Mouse (Mus musculus) neural tube, embryonic 13.5 days (tissue): ENCODE measurements at regions not wholly inside any gene's neighbourhood (a gene's known extent, or its start where the extent isn't known, plus 50 kb on each side); places are given as distances from the start of the nearest gene placed in this dataset.
A peak's percentile ranks its signal among the peaks of the same experiment; 100 is the strongest.

Experiments
- ATAC-seq: fragments of 200-750 bp; cut with Nextera tagmentation; 2 replicates; pipeline ENCODE4 v1.8.0; 2017; ENCODE audit warnings: low read depth, mild to moderate bottlenecking, moderate TSS enrichment, moderate library complexity
- H3K27ac ChIP-seq: fragments of 300-500 bp; sonication (generic); replicated peaks from 2 replicates; pipeline ENCODE4 v1.5.1; 2015; ENCODE audit warnings: moderate library complexity, mild to moderate bottlenecking, inconsistent platforms
- H3K27me3 ChIP-seq: fragments of 300-500 bp; sonication (generic); 2 replicates; pipeline ENCODE4 v1.6.1; 2015; ENCODE audit warnings: mild to moderate bottlenecking, inconsistent platforms
- H3K36me3 ChIP-seq: fragments of 300-500 bp; sonication (generic); 2 replicates; pipeline ENCODE4 v1.6.1; 2015; ENCODE audit warnings: mild to moderate bottlenecking, inconsistent platforms
- H3K4me1 ChIP-seq: fragments of 300-500 bp; sonication (generic); replicated peaks from 2 replicates; pipeline ENCODE4 v1.6.1; 2015; ENCODE audit warnings: inconsistent platforms
- H3K4me2 ChIP-seq: fragments of 300-500 bp; sonication (generic); 2 replicates; pipeline ENCODE4 v1.6.1; 2015; ENCODE audit warnings: inconsistent platforms, mild to moderate bottlenecking, moderate library complexity
- H3K4me3 ChIP-seq: fragments of 300-500 bp; sonication (generic); 2 replicates; pipeline ENCODE4 v1.5.1; 2015; ENCODE audit warnings: mild to moderate bottlenecking, inconsistent platforms
- H3K9ac ChIP-seq: fragments of 300-500 bp; sonication (generic); 2 replicates; pipeline ENCODE4 v1.6.1; 2015; ENCODE audit warnings: moderate library complexity, mild to moderate bottlenecking, inconsistent platforms
- H3K9me3 ChIP-seq: fragments of 300-500 bp; sonication (generic); 2 replicates; pipeline ENCODE4 v1.6.1; 2016; ENCODE audit warnings: inconsistent platforms
- WGBS: fragments of 180-500 bp; shearing (Covaris S2); methylation state at CpG from one replicate; pipeline ENCODE4 v1.1.7; 2015; 5-methylcytosine and 5-hydroxymethylcytosine counted together

DNA sequence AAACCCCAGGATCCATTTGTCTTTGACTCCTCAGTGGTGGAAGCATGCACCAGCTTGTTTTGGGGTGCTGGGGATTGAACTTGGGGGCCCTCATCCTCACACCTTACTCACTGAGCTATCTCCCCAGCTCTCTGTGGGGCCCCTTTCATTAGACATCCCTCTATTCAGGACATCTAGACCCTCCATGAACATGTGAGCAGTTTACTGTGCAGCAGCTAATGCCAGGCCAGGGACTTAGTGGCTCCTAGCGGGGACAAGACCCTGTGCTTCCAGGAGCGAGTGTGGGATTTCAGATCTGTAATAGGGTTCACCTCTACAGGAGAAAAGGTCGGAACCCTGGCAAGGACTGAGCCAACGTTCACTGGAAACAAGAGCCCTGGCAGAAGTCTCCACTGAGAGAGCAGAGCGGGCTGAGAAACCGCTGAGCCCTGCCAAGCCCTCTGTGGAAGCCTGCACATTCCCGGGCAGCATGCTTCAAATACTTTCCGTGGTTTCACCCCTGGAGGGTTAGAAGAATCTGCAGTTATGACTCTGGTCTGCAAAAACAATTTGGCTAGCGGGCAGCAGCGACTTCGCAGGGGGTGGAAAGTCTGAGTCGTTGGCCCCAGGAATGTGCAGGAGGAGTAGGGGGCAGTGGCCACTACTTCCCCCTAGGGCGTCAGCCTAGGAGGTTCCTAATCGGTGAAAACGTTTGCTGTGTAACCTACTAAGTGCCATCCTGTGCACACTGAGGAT, 125.6 kb downstream of the Smad6 start:
- no peaks in the 10 kb centered on the region for H3K36me3 ChIP-seq

DNA sequence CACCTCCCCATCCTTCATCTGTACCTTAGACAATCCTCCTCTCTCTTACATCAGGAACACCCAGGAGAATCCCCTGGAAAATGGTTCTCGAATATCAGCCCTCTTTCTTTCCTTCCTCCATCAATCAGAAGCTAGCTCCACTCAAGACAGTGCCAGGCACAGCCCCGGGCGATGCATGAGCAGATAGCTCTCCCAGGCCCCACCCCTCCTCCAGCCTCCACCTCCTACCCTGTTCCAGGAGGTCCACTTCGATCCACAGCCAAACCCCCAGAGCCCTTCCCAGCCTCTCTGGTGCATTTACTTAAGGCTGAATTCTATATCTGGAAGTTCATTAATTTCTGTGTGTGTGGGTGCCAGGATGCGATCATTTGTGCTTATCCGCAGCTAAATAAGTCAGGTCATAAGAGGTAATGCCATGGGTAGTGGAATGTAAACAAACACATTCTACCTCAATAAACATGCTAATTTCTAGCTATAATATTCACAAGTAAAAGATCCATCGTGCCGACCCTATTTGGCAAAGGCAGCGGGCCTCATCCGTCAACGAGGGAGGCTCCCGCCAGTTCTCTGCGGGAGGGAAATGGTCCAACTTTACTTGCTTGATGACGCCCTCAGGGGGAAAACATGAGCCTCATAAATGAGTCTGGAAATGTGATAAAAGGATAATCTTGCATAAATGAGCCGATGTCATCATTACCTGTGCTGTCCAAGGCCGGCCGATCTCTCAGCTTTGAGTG, 129.5 kb downstream of the Smad6 start:
- Histone ChIP-seq H3K9me3 (no peaks in the 10 kb centered on the region), H3K27me3 (no peaks in the 10 kb centered on the region), H3K4me3 (no peak overlapping the region), H3K9ac (no peak overlapping the region), H3K4me1 (peaks cover 44% of the 10 kb centered on the region), H3K36me3 (no peaks in the 10 kb centered on the region), H3K27ac (peak overlapping the region; percentile 75), H3K4me2 (no peak overlapping the region)
- no peak for ATAC-seq
- 50% methylated on average over 17 of the region's 17 CpGs for WGBS

More for the DNA sequence above, 125.6 kb downstream of the Smad6 start:
- H3K27ac ChIP-seq: no peak overlapping the region
- no peak overlapping the region for H3K4me3 ChIP-seq
- H3K4me2 ChIP-seq: no peak overlapping the region
- peaks cover 2% of the 10 kb centered on the region for H3K9me3 ChIP-seq
- peaks cover 24% of the 10 kb centered on the region for H3K4me1 ChIP-seq
- no peak overlapping the region for H3K9ac ChIP-seq
- WGBS: 54% methylated on average over 15 of the region's 15 CpGs
- H3K27me3 ChIP-seq: no peaks in the 10 kb centered on the region
- ATAC-seq: no peak

DNA sequence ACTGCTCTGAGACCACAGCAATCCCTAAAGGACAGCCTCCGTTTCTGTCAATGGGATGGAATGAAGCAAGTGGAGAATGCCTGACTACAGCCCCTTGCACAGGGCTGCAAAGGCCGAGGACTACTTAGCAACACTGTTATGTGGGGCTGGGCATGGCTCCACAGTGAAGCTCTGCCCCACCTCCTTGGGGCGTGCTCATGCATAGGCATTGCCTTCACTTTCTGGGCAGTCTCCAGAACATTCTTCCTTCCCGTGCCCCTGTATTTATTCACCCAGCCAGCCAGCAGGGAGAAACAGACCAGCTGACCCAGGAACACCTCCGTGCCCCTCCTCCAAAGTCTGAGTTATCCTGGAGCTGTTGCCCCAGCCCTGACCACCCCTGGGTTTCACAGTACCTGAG, 131.1 kb downstream of the Smad6 start:
- no peak for ATAC-seq
- no peak overlapping the region for H3K4me3 ChIP-seq
- no peaks in the 10 kb centered on the region for H3K9me3 ChIP-seq
- no peak overlapping the region for H3K9ac ChIP-seq
- no peaks in the 10 kb centered on the region for H3K36me3 ChIP-seq
- 61% methylated on average over 5 of the region's 5 CpGs for WGBS
- H3K4me2 ChIP-seq: no peak overlapping the region
- H3K27me3 ChIP-seq: peaks cover 8% of the 10 kb centered on the region
- H3K4me1 ChIP-seq: peaks cover 37% of the 10 kb centered on the region
- peak overlapping the region; percentile 24; the same call in 1 of the 2 replicates for H3K27ac ChIP-seq

DNA sequence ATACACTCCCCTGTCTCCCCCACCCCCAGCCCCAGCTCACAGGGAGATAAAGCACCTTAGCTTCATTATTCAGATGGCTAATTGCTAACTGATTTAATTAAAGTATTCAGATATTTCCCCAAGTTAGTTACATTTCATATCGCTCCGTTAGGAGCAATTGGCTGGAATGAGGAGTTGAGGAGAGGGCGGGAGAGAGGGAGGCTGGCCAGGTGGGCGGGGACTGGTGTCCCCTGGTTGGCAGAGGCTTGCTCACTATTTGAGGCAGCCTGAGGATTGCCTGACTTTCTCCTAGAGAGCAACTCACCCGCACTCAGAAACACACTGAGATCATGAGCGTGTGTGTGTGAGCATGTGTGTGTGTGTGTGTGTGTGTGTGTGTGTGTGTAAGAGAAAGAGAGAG, 131.8 kb upstream of the Smad3 start:
- Histone ChIP-seq H3K4me1 (peaks cover 44% of the 10 kb centered on the region), H3K36me3 (no peaks in the 10 kb centered on the region), H3K9ac (no peak overlapping the region), H3K4me3 (no peak overlapping the region), H3K27me3 (peaks cover 15% of the 10 kb centered on the region), H3K4me2 (no peak overlapping the region), H3K9me3 (no peaks in the 10 kb centered on the region), H3K27ac (peak overlapping the region; percentile 10; the same call in 1 of the 2 replicates)
- 55% methylated on average over 6 of the region's 6 CpGs for WGBS
- peak; percentile 61 for ATAC-seq

DNA sequence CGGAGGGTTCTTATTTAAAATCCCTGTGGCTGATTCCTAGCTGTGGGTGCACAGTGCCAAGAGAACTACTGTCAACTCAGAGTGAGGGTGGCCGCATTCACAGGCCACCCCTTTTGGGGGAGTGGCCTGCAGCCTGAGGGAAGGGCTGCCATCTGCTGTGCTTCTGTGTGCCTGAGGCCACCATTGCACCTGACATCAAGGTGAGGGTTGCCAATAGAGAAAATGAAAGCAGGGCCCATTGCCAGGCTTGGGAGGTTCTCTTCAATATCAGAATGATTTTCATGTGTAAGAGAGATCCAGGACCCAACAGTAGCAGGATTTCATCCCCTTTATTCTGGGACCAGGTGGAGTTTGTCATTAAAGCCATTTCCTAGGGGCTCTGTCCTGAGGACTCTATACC, 127.2 kb upstream of the Smad3 start:
- no peak overlapping the region for H3K4me2 ChIP-seq
- 75% methylated on average over 2 of the region's 2 CpGs for WGBS
- H3K27me3 ChIP-seq: peaks cover 33% of the 10 kb centered on the region
- no peak overlapping the region for H3K9ac ChIP-seq
- H3K4me1 ChIP-seq: peaks cover 52% of the 10 kb centered on the region
- H3K4me3 ChIP-seq: no peak overlapping the region
- ATAC-seq: no peak
- no peaks in the 10 kb centered on the region for H3K9me3 ChIP-seq
- H3K27ac ChIP-seq: peak overlapping the region; percentile 46
- H3K36me3 ChIP-seq: no peaks in the 10 kb centered on the region

DNA sequence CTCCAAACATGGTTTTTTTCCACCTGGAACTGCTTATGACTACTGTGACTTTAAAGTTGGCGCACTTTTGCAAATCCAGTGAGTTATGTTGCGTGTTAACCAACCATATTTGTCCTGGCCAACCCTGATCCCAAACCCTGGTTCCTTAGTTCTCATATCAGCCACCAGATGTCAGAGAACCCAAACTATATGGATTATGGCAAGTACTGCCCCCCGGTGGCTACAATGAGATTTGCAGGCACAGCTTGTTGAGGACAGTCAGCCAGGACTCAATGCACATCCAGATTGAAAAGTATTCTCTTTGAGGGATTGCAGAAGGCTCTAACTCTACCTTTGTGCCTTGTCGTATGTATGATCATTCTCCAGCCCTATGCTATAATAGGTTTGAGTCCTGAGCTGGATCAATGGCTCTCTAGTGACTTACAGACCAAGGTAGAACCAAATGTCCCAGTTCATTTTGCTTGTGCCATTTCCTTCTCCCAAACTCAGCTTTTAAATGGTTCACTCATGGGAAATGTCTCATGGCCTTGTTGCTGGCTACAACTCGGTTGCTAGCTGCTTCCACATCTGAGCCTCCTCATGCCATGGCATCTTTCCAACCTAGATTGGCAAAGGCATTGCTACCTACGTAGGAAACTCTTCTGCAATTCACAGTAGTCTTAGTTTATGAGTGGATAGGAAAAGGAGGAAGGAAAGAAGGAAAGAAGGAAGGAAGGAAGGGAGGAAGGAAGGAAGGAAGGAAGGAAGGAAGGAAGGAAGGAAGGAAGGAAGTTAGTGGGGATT, 126.1 kb upstream of the Smad3 start:
- no peak for ATAC-seq
- Histone ChIP-seq H3K4me3 (no peak overlapping the region), H3K36me3 (no peaks in the 10 kb centered on the region), H3K9ac (no peak overlapping the region), H3K9me3 (no peaks in the 10 kb centered on the region), H3K4me2 (no peak overlapping the region), H3K27me3 (peaks cover 37% of the 10 kb centered on the region), H3K4me1 (peaks cover 56% of the 10 kb centered on the region), H3K27ac (no peak overlapping the region; the same call in 1 of the 2 replicates)
- WGBS: 72% methylated on average over 6 of the region's 6 CpGs

DNA sequence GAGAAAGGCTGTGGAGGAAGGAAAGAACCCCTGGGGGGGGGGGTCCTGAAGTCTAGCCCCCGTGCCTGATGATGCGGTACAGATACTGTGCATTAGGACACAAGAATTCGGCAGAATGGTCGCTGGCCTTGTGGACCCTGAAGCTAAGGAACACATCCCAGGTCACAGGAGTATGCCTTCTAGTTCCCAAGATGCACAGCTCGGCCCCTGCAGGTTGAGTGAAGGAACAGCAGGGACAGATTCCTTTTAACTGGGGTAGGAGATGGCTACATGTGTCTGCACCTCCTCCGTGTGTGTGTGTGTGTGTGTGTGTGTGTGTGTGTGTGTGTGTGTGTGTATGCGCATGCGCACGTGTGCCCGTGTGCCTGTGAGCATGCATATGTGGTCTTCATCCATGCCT, 123.9 kb upstream of the Smad3 start:
- 70% methylated on average over 10 of the region's 10 CpGs for WGBS
- Histone ChIP-seq H3K4me1 (peaks cover 70% of the 10 kb centered on the region), H3K9ac (no peak overlapping the region), H3K27me3 (peaks cover 51% of the 10 kb centered on the region), H3K27ac (peak overlapping the region; percentile 85), H3K36me3 (no peaks in the 10 kb centered on the region), H3K9me3 (no peaks in the 10 kb centered on the region), H3K4me3 (no peak overlapping the region), H3K4me2 (peak overlapping the region; percentile 51; the same call in 1 of the 2 replicates)
- ATAC-seq: 0 out of 2 replicates have a peak, but pooled peaks have one; percentile 6

DNA sequence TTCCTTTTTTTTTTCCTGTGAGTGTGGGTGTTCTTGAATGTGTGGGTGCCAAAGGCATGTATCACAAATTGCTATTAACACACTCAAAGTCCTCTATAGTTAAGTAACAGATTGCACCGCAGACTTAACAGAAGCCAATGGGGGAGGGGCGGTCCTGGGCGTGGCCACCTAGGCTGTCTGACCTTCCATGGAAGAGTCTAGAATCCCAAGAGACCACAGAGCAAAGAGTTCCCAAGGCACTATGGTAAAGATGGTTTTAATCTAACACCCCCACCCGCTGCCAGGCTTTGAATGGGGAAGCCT, 123.4 kb upstream of the Smad3 start:
- Histone ChIP-seq H3K9ac (no peak overlapping the region), H3K36me3 (no peaks in the 10 kb centered on the region), H3K4me3 (no peak overlapping the region), H3K4me1 (peaks cover 74% of the 10 kb centered on the region), H3K9me3 (no peaks in the 10 kb centered on the region), H3K27me3 (peaks cover 48% of the 10 kb centered on the region), H3K4me2 (peak overlapping the region; percentile 51), H3K27ac (peak overlapping the region; percentile 85)
- WGBS: 32% methylated on average over 4 of the region's 4 CpGs
- 0 out of 2 replicates have a peak, but pooled peaks have one; percentile 5 for ATAC-seq

DNA sequence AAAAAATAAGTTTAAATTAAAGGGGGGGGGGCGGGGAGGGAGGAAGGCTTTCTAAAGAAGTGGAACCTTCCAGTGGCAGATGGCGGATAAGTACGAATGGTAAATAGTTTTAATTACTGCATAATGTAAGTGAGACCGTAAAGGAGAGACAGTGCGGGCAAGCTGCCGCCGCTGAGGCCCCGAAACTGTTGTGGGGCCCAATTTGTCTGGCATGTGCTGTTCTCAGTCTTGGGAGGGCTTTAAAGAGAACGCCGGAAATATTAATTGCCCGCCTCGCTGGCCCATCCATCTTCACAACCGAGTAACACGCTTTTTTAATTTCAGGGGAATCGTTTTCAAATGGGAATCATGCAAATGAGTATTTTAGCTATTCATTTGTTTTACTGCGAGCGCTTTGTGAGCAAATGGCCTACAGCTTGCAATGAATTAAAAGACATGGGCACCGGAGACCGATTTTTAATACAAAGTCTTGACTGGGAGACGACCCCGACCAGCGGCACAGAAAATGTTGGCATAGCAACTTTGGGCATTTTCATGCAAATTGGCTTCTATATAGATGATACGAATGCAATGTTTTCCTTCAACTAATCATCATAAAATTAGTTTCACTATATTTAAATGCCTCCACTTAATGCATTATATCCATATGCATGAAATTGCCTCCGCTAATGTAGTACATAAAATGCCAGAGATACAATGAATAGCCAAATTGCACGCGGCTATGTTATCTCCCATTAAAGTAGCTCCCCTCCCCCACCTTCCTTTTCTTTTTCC, 122.9 kb upstream of the Smad3 start:
- H3K36me3 ChIP-seq: no peaks in the 10 kb centered on the region
- H3K4me2 ChIP-seq: peak overlapping the region; percentile 51
- 7% methylated on average over 26 of the region's 26 CpGs for WGBS
- no peaks in the 10 kb centered on the region for H3K9me3 ChIP-seq
- H3K27me3 ChIP-seq: peaks cover 47% of the 10 kb centered on the region
- peak; percentile 78 for ATAC-seq
- peaks cover 80% of the 10 kb centered on the region for H3K4me1 ChIP-seq
- H3K9ac ChIP-seq: peak overlapping the region; percentile 13; the same call in 1 of the 2 replicates
- peak overlapping the region; percentile 85 for H3K27ac ChIP-seq
- H3K4me3 ChIP-seq: peak overlapping the region; percentile 19; the same call in 1 of the 2 replicates

DNA sequence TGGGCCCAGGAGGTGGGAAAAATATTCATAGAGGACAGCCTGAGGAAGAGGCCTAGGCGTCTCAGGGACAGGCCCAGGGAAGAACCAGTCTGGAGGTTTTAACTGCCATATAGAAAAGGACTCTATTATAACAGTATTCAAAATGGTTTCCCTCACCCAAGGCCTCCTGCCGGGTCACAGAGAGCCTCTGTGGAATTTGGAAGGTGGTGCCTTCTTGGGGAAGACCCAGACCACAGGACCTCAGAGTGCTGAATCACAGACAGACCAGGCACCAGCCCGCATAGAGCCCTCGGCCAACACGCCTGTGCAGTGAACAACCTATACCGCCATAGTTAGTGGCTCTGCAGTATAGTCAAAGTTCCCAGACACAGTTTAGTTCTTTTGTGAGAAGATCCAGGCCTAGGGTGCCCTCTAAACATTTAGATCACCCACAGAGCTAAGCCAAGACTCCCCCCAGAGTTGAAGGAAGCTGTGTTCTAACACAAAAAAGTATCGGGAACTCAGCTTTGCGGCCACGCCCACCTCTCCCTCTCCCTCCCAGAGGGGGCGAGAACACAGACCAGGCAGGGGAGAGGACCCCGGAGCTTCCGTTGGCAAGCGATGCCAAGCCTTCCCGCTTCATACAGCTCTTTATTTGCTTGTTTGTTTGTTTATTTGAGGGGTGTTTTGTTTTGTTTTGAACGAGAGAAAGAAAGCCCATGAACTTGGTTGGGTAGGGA, 122.1 kb upstream of the Smad3 start:
- H3K4me1 ChIP-seq: peaks cover 77% of the 10 kb centered on the region
- peak overlapping the region; percentile 51 for H3K4me2 ChIP-seq
- H3K9me3 ChIP-seq: no peaks in the 10 kb centered on the region
- H3K4me3 ChIP-seq: no peak overlapping the region
- peaks cover 42% of the 10 kb centered on the region for H3K27me3 ChIP-seq
- 0 out of 2 replicates have a peak, but pooled peaks have one; percentile 22 for ATAC-seq
- no peaks in the 10 kb centered on the region for H3K36me3 ChIP-seq
- no peak overlapping the region for H3K9ac ChIP-seq
- 12% methylated on average over 15 of the region's 15 CpGs for WGBS
- H3K27ac ChIP-seq: peak overlapping the region; percentile 85

DNA sequence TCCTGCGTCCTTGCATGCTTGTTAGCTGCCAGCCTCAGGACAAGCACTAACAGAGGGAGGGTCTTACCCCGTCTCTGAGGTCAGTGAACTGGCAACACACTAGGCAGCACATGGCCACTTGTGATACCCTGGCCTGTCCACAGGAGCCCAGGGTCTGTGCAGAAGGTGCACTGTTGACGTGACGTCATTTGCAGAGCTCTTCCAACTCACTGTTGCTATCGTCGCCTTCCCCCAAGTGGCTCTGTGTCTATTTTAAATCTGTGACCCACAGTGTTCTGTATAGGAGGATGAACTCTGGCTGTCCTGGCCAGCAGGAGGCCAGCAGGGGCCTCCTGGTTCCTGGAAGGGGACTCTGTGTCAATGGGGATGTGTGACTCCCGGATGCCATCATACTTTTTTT, 120.1 kb upstream of the Smad3 start:
- Histone ChIP-seq H3K4me2 (no peak overlapping the region), H3K4me3 (no peak overlapping the region), H3K27me3 (peaks cover 38% of the 10 kb centered on the region), H3K4me1 (peaks cover 69% of the 10 kb centered on the region), H3K27ac (peak overlapping the region; percentile 67; the same call in 1 of the 2 replicates), H3K36me3 (no peaks in the 10 kb centered on the region), H3K9me3 (no peaks in the 10 kb centered on the region), H3K9ac (no peak overlapping the region)
- no peak for ATAC-seq
- 71% methylated on average over 7 of the region's 7 CpGs for WGBS
